Mouse (Mus musculus): ENCODE measurements around the gene Ctnna3. TPM values are rescaled to one million over a fixed set of nuclear protein-coding genes. Genes with fewer than 3 reads are reported as not detected.

The Ctnna3 gene
- polyA plus RNA-seq, 2 experiments, result 0.03 TPM; not detected in 1

DNA sequence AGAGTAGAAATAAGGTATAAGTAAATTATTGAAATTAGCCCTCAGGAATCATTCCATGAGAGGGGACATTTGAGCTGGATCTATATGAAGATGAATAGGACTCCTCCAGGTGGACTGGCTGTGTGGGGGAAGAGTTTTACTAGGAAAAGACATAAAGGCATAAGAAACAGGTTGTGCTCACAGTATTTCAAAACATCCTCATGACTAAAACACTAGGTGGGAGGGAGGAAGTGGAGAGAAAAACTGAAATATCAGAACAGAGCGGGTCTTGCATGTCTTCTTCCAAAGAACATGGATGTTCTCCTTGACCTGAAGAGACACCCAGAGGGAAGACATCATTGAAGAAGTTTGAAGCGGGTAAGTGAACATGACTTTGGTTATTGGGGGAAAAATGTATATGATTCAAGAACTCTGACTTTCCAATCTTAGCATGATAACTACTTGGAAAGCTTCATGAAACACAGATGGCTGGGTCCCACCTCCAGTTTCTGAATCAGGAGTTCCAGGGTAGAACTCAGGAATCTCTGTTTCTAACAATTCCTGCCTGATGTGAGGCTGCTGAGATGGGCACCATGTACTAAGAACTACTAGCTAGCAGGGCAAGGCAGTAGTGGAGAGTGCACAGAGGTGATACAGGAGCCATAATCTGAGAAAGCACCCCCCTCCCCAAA, 881.9 kb downstream of the Ctnna3 start:
- no peak overlapping the region for H3K4me3 ChIP-seq (ENCODE audit: insufficient read depth in 1 of 2, low read depth in 2 of 2, low read length in 2 of 2)
- H3K27me3 ChIP-seq (ENCODE audit: control insufficient read depth, insufficient read depth, low read length), result no peaks in the 10 kb centered on the region
- TF ChIP-seq CTCF (IDR thresholded peaks at IDR 0.05; ENCODE audit: low read depth) (no peak), EP300 (IDR thresholded peaks at IDR 0.05; ENCODE audit: low read depth) (no peak)
- no peak overlapping the region for H3K4me2 ChIP-seq (ENCODE audit: low read depth)
- DNase-seq (ENCODE audit: low read depth in 3 of 3, low spot score in 3 of 3) (no peak), ATAC-seq (ENCODE audit: insufficient read depth) (no peak)
- no peak overlapping the region for H3K27ac ChIP-seq
- no peaks in the 10 kb centered on the region for H3K36me3 ChIP-seq (replicated peaks; ENCODE audit: control insufficient read depth, insufficient read depth, low read depth)
- H3K9me3 ChIP-seq (ENCODE audit: control insufficient read depth, low read length), result no peaks in the 10 kb centered on the region
- no peaks in the 10 kb centered on the region for H3K4me1 ChIP-seq (replicated peaks; ENCODE audit: control insufficient read depth in 2 of 2, insufficient read depth in 2 of 2, low read length in 1 of 2)
- H3K9ac ChIP-seq (replicated peaks), result no peak overlapping the region
- WGBS (ENCODE audit: insufficient replicate concordance), result 45% methylated on average over 2 of the region's 2 CpGs

DNA sequence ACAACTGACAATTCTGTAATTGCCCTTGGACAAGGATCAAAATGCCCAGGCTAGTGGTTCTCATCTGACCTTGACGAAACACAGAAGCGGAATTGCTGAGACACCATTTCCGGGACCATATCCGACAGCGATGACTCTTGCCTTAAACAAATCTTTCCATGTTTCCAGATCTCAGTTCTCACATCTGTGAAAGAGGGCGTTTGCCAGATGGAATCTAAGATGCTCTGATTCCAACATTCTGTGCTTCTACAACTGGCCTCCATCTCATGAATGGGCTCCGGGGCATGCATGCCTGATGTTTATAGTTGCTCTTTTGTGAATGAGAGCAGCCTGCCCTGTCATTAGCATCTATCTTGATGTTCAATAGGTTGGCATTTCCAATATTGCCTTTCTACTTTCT, 890.4 kb downstream of the Ctnna3 start:
- no peak for TF ChIP-seq CTCF (IDR thresholded peaks at IDR 0.05; ENCODE audit: low read depth)
- TF ChIP-seq EP300 (IDR thresholded peaks at IDR 0.05; ENCODE audit: low read depth), result no peak
- no peak for ATAC-seq (ENCODE audit: insufficient read depth)
- H3K9me3 ChIP-seq (ENCODE audit: control insufficient read depth, low read length), result no peaks in the 10 kb centered on the region
- no peaks in the 10 kb centered on the region for H3K36me3 ChIP-seq (replicated peaks; ENCODE audit: control insufficient read depth, insufficient read depth, low read depth)
- H3K4me2 ChIP-seq (ENCODE audit: low read depth), result no peak overlapping the region
- H3K9ac ChIP-seq (replicated peaks), result no peak overlapping the region
- no peak for DNase-seq (ENCODE audit: low read depth in 3 of 3, low spot score in 3 of 3)
- no peak overlapping the region for H3K27ac ChIP-seq
- H3K4me1 ChIP-seq (replicated peaks; ENCODE audit: control insufficient read depth in 2 of 2, insufficient read depth in 2 of 2, low read length in 1 of 2), result no peaks in the 10 kb centered on the region
- 75% methylated on average over 7 of the region's 7 CpGs for WGBS (ENCODE audit: insufficient replicate concordance)
- H3K4me3 ChIP-seq (ENCODE audit: insufficient read depth in 1 of 2, low read depth in 2 of 2, low read length in 2 of 2), result no peak overlapping the region
- H3K27me3 ChIP-seq (ENCODE audit: control insufficient read depth, insufficient read depth, low read length), result no peaks in the 10 kb centered on the region

DNA sequence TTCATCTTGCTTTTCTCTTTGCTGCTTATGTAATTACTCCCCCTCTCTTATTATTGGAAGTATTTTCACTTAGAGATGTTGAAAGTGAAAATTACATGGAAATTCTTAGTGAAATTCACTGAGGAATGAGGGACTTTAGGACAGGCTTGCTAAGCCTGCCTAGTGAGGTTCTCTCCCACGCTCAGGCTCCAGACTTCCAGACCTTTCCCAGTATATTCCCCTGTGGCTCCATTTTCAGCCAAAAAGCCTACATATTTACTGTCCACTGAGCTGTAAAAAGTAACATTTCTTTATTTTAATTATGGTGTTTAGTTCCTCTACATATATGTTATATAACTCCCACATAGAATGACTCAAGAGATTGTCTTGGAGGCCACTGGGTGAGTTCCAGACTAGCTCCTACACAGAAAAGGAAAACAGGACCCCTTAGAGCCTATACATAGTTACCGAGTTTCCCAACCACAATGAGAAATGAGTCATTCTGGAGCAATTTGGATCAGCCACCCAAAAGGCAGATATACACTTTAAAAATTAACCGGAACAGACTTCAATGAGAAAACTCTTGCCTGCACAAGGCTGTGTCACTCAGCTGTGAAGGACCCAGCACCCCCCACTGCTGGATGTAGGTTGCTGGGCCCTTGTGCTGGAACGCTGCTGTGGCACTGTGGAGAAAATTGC, 912.9 kb downstream of the Ctnna3 start:
- DNase-seq (ENCODE audit: low read depth in 3 of 3, low spot score in 3 of 3) (no peak), ATAC-seq (ENCODE audit: insufficient read depth) (no peak)
- no peak for TF ChIP-seq EP300 (IDR thresholded peaks at IDR 0.05; ENCODE audit: low read depth)
- no peak for TF ChIP-seq CTCF (IDR thresholded peaks at IDR 0.05; ENCODE audit: low read depth)
- no peaks in the 10 kb centered on the region for H3K27me3 ChIP-seq (ENCODE audit: control insufficient read depth, insufficient read depth, low read length)
- H3K36me3 ChIP-seq (replicated peaks; ENCODE audit: control insufficient read depth, insufficient read depth, low read depth), result no peaks in the 10 kb centered on the region
- no peak overlapping the region for H3K4me2 ChIP-seq (ENCODE audit: low read depth)
- H3K9ac ChIP-seq (replicated peaks), result no peak overlapping the region
- no peaks in the 10 kb centered on the region for H3K4me1 ChIP-seq (replicated peaks; ENCODE audit: control insufficient read depth in 2 of 2, insufficient read depth in 2 of 2, low read length in 1 of 2)
- no peak overlapping the region for H3K4me3 ChIP-seq (ENCODE audit: insufficient read depth in 1 of 2, low read depth in 2 of 2, low read length in 2 of 2)
- 51% methylated on average over 4 of the region's 4 CpGs for WGBS (ENCODE audit: insufficient replicate concordance)
- no peaks in the 10 kb centered on the region for H3K9me3 ChIP-seq (ENCODE audit: control insufficient read depth, low read length)
- no peak overlapping the region for H3K27ac ChIP-seq

DNA sequence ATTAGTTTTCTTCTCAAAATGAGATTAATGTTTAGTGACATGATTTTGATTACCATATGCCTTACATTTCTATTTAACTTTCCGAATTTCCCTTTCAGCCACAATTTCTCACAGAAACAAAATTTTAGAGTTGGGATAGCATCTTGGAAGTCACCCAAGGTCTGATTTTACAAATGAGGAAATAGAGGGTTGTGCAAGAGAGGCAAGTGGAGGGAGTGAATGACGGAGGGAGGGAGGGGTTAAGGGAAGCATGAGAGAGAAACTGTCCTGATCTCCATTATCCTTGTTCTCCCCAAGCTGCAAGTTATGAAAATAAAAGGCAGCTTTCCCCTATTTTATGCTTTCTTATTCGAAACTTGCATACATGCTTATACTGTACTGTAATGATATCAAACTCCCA, 943.4 kb downstream of the Ctnna3 start:
- DNase-seq (ENCODE audit: low read depth in 3 of 3, low spot score in 3 of 3) (no peak), ATAC-seq (ENCODE audit: insufficient read depth) (no peak)
- WGBS (ENCODE audit: insufficient replicate concordance), result 57% methylated on average over 3 of the region's 3 CpGs

DNA sequence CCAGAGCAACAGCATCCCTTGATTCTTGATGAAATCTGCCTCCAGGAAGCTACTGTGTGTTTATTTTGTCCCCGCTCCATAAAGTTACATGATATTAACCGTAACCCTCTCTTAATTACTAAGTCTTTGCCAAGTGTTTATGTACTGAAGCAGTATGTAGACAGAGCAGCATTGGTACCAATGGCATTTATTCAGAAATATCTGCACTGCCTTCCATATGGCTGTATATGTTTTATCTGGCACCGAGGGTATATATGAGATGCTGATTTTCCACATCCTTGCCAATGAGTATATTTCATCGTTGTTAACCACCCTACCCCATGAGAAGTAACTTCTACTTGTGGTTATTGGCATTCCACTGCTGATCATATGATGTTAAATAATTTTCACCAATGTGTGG, 947.9 kb downstream of the Ctnna3 start:
- H3K4me2 ChIP-seq (ENCODE audit: low read depth), result no peak overlapping the region
- no peaks in the 10 kb centered on the region for H3K27me3 ChIP-seq (ENCODE audit: control insufficient read depth, insufficient read depth, low read length)
- no peaks in the 10 kb centered on the region for H3K9me3 ChIP-seq (ENCODE audit: control insufficient read depth, low read length)
- no peak overlapping the region for H3K27ac ChIP-seq
- H3K4me1 ChIP-seq (replicated peaks; ENCODE audit: control insufficient read depth in 2 of 2, insufficient read depth in 2 of 2, low read length in 1 of 2), result no peaks in the 10 kb centered on the region
- H3K36me3 ChIP-seq (replicated peaks; ENCODE audit: control insufficient read depth, insufficient read depth, low read depth), result no peaks in the 10 kb centered on the region
- ATAC-seq (ENCODE audit: insufficient read depth) (no peak), DNase-seq (ENCODE audit: low read depth in 3 of 3, low spot score in 3 of 3) (no peak)
- H3K4me3 ChIP-seq (ENCODE audit: insufficient read depth in 1 of 2, low read depth in 2 of 2, low read length in 2 of 2), result no peak overlapping the region
- no peak overlapping the region for H3K9ac ChIP-seq (replicated peaks)
- WGBS (ENCODE audit: insufficient replicate concordance), result 62% methylated on average over 4 of the region's 4 CpGs
- no peak for TF ChIP-seq CTCF (IDR thresholded peaks at IDR 0.05; ENCODE audit: low read depth)
- TF ChIP-seq EP300 (IDR thresholded peaks at IDR 0.05; ENCODE audit: low read depth), result no peak

More for the DNA sequence above, 943.4 kb downstream of the Ctnna3 start:
- H3K4me2 ChIP-seq (ENCODE audit: low read depth), result no peak overlapping the region
- H3K4me3 ChIP-seq (ENCODE audit: insufficient read depth in 1 of 2, low read depth in 2 of 2, low read length in 2 of 2), result no peak overlapping the region
- H3K27me3 ChIP-seq (ENCODE audit: control insufficient read depth, insufficient read depth, low read length), result no peaks in the 10 kb centered on the region
- no peak overlapping the region for H3K27ac ChIP-seq
- H3K36me3 ChIP-seq (replicated peaks; ENCODE audit: control insufficient read depth, insufficient read depth, low read depth), result no peaks in the 10 kb centered on the region
- no peaks in the 10 kb centered on the region for H3K9me3 ChIP-seq (ENCODE audit: control insufficient read depth, low read length)
- H3K4me1 ChIP-seq (replicated peaks; ENCODE audit: control insufficient read depth in 2 of 2, insufficient read depth in 2 of 2, low read length in 1 of 2), result no peaks in the 10 kb centered on the region
- H3K9ac ChIP-seq (replicated peaks), result no peak overlapping the region
- TF ChIP-seq CTCF (IDR thresholded peaks at IDR 0.05; ENCODE audit: low read depth) (no peak), EP300 (IDR thresholded peaks at IDR 0.05; ENCODE audit: low read depth) (no peak)
